Mouse (Mus musculus): Measurements from ENCODE around the gene Cyb561. TPM values are rescaled to one million over a fixed set of nuclear protein-coding genes. Genes with fewer than 3 reads are reported as not detected.
A peak's percentile ranks its signal among the peaks of the same experiment; 100 is the strongest.

Cyb561 gene
- total and polyA plus RNA-seq, 3 experiments, result 32.8 to 43.9 TPM; not detected in 1

DNA sequence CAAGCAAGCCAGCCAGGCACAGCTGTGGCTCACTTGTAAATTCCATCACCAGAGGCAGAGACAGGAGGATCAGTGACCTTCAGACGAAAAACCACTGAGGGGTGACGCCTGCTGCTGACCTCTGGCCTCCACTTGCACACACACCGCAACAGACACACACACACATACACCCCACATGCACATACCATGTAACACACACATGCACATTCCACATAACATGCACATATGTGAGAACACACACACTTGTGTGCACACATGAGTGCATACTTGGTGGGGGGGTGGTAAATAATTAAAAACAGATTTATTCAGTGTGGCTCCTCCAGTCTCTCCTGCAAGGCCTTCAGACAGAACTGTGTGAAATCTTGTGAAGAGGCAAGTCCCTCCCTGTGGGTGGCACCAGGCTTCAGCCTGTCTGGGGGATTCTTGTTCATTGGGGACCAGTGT lies 1.5 kb downstream of the Cyb561 start:
- H3K4me3 ChIP-seq (ENCODE audit: control insufficient read depth in 1 of 2, insufficient read depth in 1 of 2, low read depth in 2 of 2, low read length in 2 of 2), result no peak overlapping the region
- H3K27ac ChIP-seq (ENCODE audit: control insufficient read depth, low read depth, low read length), result no peak overlapping the region
- no peak for DNase-seq (ENCODE audit: low read depth, low spot score)
- TF ChIP-seq EP300 (IDR thresholded peaks at IDR 0.05; ENCODE audit: low read depth in 1 of 2, low read length in 2 of 2) (no peak), CHD1 (IDR thresholded peaks at IDR 0.05; ENCODE audit: low read depth, low read length) (no peak), HCFC1 (IDR thresholded peaks at IDR 0.05; ENCODE audit: low read depth, low read length) (no peak), ZC3H11A (IDR thresholded peaks at IDR 0.05; ENCODE audit: low read depth, low read length) (no peak), MYC (IDR thresholded peaks at IDR 0.05; ENCODE audit: low read depth, low read length) (no peak), MEF2A (IDR thresholded peaks at IDR 0.05; ENCODE audit: extremely low read depth, insufficient replicate concordance, low read depth, low read length, poor library complexity, severe bottlenecking) (no peak), MYB (IDR thresholded peaks at IDR 0.05; ENCODE audit: low read depth, low read length) (no peak), USF2 (IDR thresholded peaks at IDR 0.05; ENCODE audit: borderline replicate concordance in 1 of 2, insufficient read depth in 1 of 2, low read depth in 1 of 2, low read length in 2 of 2) (no peak), SIN3A (IDR thresholded peaks at IDR 0.05; ENCODE audit: low read length) (no peak), RCOR1 (IDR thresholded peaks at IDR 0.05; ENCODE audit: low read depth, low read length) (no peak), KAT2A (conservative IDR thresholded peaks at IDR 0.05; ENCODE audit: low read depth, low read length) (no peak), UBTF (IDR thresholded peaks at IDR 0.05; ENCODE audit: borderline replicate concordance, insufficient read depth, low read depth, low read length) (no peak), TBP (IDR thresholded peaks at IDR 0.05; ENCODE audit: low read depth, low read length) (no peak), MXI1 (IDR thresholded peaks at IDR 0.05; ENCODE audit: low read depth, low read length) (no peak), POLR2AphosphoS5 (IDR thresholded peaks at IDR 0.05; ENCODE audit: borderline replicate concordance, low read depth, low read length) (no peak), USF1 (IDR thresholded peaks at IDR 0.05; ENCODE audit: low read depth, low read length) (no peak), GATA1 (IDR thresholded peaks at IDR 0.05; ENCODE audit: low read depth, low read length) (no peak)
- peaks cover 5 to 19% of the 10 kb centered on the region in 2 experiments for H3K4me1 ChIP-seq (ENCODE audit: control insufficient read depth in 1 of 2, insufficient read depth in 2 of 2, low read length in 2 of 2)
- no peaks in the 10 kb centered on the region; the same call in 1 of the 2 replicates for H3K79me2 ChIP-seq (ENCODE audit: control insufficient read depth, insufficient read depth, low read length, poor library complexity)
- no peaks in the 10 kb centered on the region for H3K9me3 ChIP-seq (replicated peaks; ENCODE audit: insufficient read depth, low read length)
- H3K9ac ChIP-seq (ENCODE audit: control insufficient read depth, low read depth, low read length, poor library complexity, severe bottlenecking), result no peak overlapping the region
- peaks cover 0 to 4% of the 10 kb centered on the region in 2 experiments; a peak in 2 of 4 replicates for H3K36me3 ChIP-seq (ENCODE audit: control insufficient read depth in 1 of 2, insufficient read depth in 2 of 2, low read length in 2 of 2)
- peaks cover 2% of the 10 kb centered on the region in 2 experiments for H3K27me3 ChIP-seq (ENCODE audit: control insufficient read depth in 1 of 2, insufficient read depth in 2 of 2, low read length in 2 of 2)

DNA sequence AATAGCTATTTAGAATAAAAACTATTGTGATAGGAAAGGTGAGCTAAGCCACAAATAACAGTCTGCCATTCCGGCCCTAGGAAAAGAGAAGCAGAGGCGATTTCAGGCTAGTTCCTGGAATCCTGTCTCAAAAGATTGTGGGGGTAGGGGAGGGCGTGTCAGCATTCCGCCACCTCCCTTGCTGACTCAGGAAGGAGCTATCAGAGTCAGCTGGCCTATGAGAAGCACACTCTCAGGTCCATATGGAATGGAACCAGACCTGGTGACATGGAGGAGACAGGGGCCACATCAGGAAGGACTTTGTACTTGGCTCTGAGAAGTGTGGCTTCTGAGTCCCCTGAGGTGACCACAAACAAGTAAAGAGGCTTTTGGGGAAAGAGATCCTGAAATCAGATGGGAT lies 2.6 kb downstream of the Cyb561 start:
- Histone ChIP-seq H3K4me1 (ENCODE audit: control insufficient read depth in 1 of 2, insufficient read depth in 2 of 2, low read length in 2 of 2) (peaks cover 10 to 28% of the 10 kb centered on the region in 2 experiments), H3K36me3 (ENCODE audit: control insufficient read depth in 1 of 2, insufficient read depth in 2 of 2, low read length in 2 of 2) (peaks cover 0 to 11% of the 10 kb centered on the region in 2 experiments; a peak in 2 of 4 replicates), H3K9me3 (replicated peaks; ENCODE audit: insufficient read depth, low read length) (no peaks in the 10 kb centered on the region), H3K27me3 (ENCODE audit: control insufficient read depth in 1 of 2, insufficient read depth in 2 of 2, low read length in 2 of 2) (peaks cover 2% of the 10 kb centered on the region in 2 experiments), H3K4me3 (ENCODE audit: control insufficient read depth in 1 of 2, insufficient read depth in 1 of 2, low read depth in 2 of 2, low read length in 2 of 2) (no peak overlapping the region), H3K79me2 (ENCODE audit: control insufficient read depth, insufficient read depth, low read length, poor library complexity) (no peaks in the 10 kb centered on the region; the same call in 1 of the 2 replicates), H3K27ac (ENCODE audit: control insufficient read depth, low read depth, low read length) (no peak overlapping the region), H3K9ac (ENCODE audit: control insufficient read depth, low read depth, low read length, poor library complexity, severe bottlenecking) (no peak overlapping the region)
- no peak for TF ChIP-seq ZKSCAN1 (IDR thresholded peaks at IDR 0.05; ENCODE audit: low read depth, low read length)
- DNase-seq (ENCODE audit: low read depth, low spot score), result peak; percentile 34
